Mouse (Mus musculus) myocyte (in vitro differentiated cells): ENCODE measurements around the gene Ppp3ca. TPM values are rescaled to one million over a fixed set of nuclear protein-coding genes. Genes with fewer than 3 reads are reported as not detected.
"Not testable (repeated sequence)": the region's sequence is repeated elsewhere in the genome, so short reads cannot be mapped to it uniquely, and the experiment has no call there.

Experiments
- H3K27me3 ChIP-seq: one replicate; pipeline ENCODE4 v1.6.1; 2011; ENCODE audit not compliant: control insufficient read depth, insufficient read depth, insufficient read length
- H3K36me3 ChIP-seq: one replicate; pipeline ENCODE4 v1.6.1; 2011; ENCODE audit not compliant: control insufficient read depth, insufficient read depth
- H3K4me2 ChIP-seq: one replicate; pipeline ENCODE4 v1.6.1; 2011; ENCODE audit warnings: low read depth, control low read depth
- H3K4me3 ChIP-seq: one replicate; pipeline ENCODE4 v1.5.1; 2011; ENCODE audit warnings: mild to moderate bottlenecking, control low read depth, moderate library complexity
- H3K79me2 ChIP-seq: one replicate; pipeline ENCODE4 v1.6.1; 2011; ENCODE audit not compliant: control insufficient read depth, insufficient read depth
- H3ac ChIP-seq: one replicate; pipeline ENCODE4 v1.6.1; 2011; ENCODE audit not compliant: control insufficient read depth, insufficient read length
- CEBPB ChIP-seq: IDR thresholded peaks from 2 replicates; pipeline ENCODE4 v1.6.1; 2011; ENCODE audit warnings: mild to moderate bottlenecking, moderate library complexity; ENCODE audit not compliant: poor library complexity, insufficient read depth, severe bottlenecking
- E2F4 ChIP-seq: IDR thresholded peaks from one replicate; pipeline ENCODE4 v1.6.1; 2011; ENCODE audit warnings: mild to moderate bottlenecking, control low read depth, moderate library complexity; ENCODE audit not compliant: insufficient read depth
- MAX ChIP-seq: IDR thresholded peaks from one replicate; pipeline ENCODE4 v1.6.1; 2011; ENCODE audit warnings: low read depth, mild to moderate bottlenecking, control low read depth
- MYOD1 ChIP-seq, 3 experiments: IDR thresholded peaks; one replicate each; pipeline ENCODE4 v1.6.1; 2011; ENCODE audit warnings: control low read depth in 2 of 3, low read depth in 2 of 3, mild to moderate bottlenecking in 2 of 3, moderate library complexity in 1 of 3; ENCODE audit not compliant: insufficient read length in 2 of 3, control insufficient read depth in 1 of 3
- MYOG ChIP-seq, 3 experiments: IDR thresholded peaks; one replicate each; pipeline ENCODE4 v1.6.1; 2011; ENCODE audit warnings: control low read depth in 2 of 3, low read depth in 2 of 3, mild to moderate bottlenecking in 2 of 3; ENCODE audit not compliant: insufficient read length in 2 of 3, control insufficient read depth in 1 of 3, insufficient read depth in 1 of 3
- POLR2A ChIP-seq: IDR thresholded peaks from one replicate; pipeline ENCODE4 v1.6.1; 2011; ENCODE audit warnings: low read depth, mild to moderate bottlenecking, control low read depth, moderate library complexity; ENCODE audit not compliant: insufficient read length
- POLR2AphosphoS2 ChIP-seq: IDR thresholded peaks from one replicate; pipeline ENCODE4 v1.6.1; 2011; ENCODE audit warnings: low read depth, control low read depth; ENCODE audit not compliant: insufficient read length
- REST ChIP-seq: IDR thresholded peaks from one replicate; pipeline ENCODE4 v1.6.1; 2011; ENCODE audit warnings: mild to moderate bottlenecking, control low read depth, moderate library complexity; ENCODE audit not compliant: insufficient read depth, insufficient read length
- SRF ChIP-seq: IDR thresholded peaks from one replicate; pipeline ENCODE4 v1.6.1; 2011; ENCODE audit warnings: low read depth; ENCODE audit not compliant: control insufficient read depth, insufficient read length
- TCF12 ChIP-seq: IDR thresholded peaks from one replicate; pipeline ENCODE4 v1.6.1; 2011; ENCODE audit warnings: mild to moderate bottlenecking, control low read depth; ENCODE audit not compliant: poor library complexity, insufficient read depth, severe bottlenecking
- TCF3 ChIP-seq: IDR thresholded peaks from one replicate; pipeline ENCODE4 v1.6.1; 2011; ENCODE audit warnings: low read depth, control low read depth; ENCODE audit not compliant: insufficient read length
- USF1 ChIP-seq: IDR thresholded peaks from one replicate; pipeline ENCODE4 v1.6.1; 2011; ENCODE audit warnings: low read depth, mild to moderate bottlenecking, control low read depth, moderate library complexity
- polyA plus RNA-seq: library from polyadenylated mRNA; unstranded; fragments of >200 nt; fragmentation: generic; extraction: Trizol; gene quantifications from one replicate; pipeline ENCODE4 v1.2.1, GENCODE M21; 2012; ENCODE audit warnings: missing spikeins

The Ppp3ca gene
- polyA plus RNA-seq, 1 experiment = 34.0 TPM

DNA sequence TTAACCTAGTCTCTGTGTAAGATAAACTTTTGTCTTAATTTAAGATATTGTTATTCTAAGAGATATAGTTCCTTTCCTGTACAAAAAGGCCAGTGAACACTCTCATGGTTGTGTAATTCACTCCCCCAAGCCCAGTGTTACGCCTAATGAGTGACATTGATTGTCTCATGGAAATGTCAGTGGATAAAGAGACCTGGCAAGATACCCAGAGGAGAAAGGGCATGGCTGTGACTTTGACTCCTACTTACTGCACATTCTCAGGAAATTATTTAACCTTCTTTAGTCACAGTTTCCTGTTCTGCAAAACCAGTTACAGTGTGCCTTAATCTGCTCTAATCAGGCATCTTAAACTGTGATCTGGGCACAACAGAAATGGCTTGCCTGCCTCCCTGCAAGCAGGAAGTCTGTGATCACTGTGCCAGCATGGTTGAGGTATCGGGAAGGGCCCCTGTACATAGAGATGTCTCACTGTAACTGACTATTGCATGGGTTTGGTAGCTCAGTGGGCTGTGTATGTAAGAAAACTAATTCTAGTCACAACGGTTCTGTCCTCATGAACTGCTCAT is 27.8 kb downstream of the Ppp3ca start:
- H3K4me2 ChIP-seq = no peak overlapping the region
- TF ChIP-seq TCF3 (no peak), POLR2AphosphoS2 (no peak), CEBPB (no peak), POLR2A (no peak), MAX (no peak), USF1 (no peak), MYOD1 (IDR thresholded peaks at IDR 0.05; ENCODE audit: control insufficient read depth in 1 of 3, insufficient read length in 2 of 3, low read depth in 2 of 3) (no peak), TCF12 (no peak), MYOG (IDR thresholded peaks at IDR 0.05; ENCODE audit: control insufficient read depth in 1 of 3, insufficient read depth in 1 of 3, insufficient read length in 2 of 3, low read depth in 2 of 3) (no peak), E2F4 (no peak), REST (no peak), SRF (no peak)
- no peak overlapping the region for H3K4me3 ChIP-seq
- no peak overlapping the region for H3ac ChIP-seq
- no peaks in the 10 kb centered on the region for H3K27me3 ChIP-seq
- peaks cover 55% of the 10 kb centered on the region for H3K79me2 ChIP-seq
- no peaks in the 10 kb centered on the region for H3K36me3 ChIP-seq

DNA sequence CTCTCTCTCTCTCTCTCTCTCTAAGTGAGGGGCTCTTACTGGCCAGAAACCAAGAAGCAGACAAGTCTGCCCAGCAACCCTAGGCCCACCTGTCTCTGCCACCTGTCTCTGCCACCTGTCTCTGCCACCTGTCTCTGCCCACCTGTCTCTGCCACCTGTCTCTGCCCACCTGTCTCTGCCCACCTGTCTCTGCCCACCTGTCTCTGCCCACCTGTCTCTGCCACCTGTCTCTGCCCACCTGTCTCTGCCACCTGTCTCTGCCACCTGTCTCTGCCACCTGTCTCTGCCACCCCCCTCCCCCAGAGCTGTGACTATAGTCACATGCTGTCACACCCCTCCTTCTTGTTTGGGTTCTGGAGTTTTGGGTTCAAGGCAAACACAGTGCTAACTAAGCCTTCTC is 29.8 kb downstream of the Ppp3ca start:
- TF ChIP-seq MYOD1 (IDR thresholded peaks at IDR 0.05; ENCODE audit: control insufficient read depth in 1 of 3, insufficient read length in 2 of 3, low read depth in 2 of 3) = peak in 2 of 3 experiments; percentile 50 to 66
- peak; percentile 51 for TF ChIP-seq TCF3
- TF ChIP-seq TCF12 = peak; percentile 49
- TF ChIP-seq MYOG (IDR thresholded peaks at IDR 0.05; ENCODE audit: control insufficient read depth in 1 of 3, insufficient read depth in 1 of 3, insufficient read length in 2 of 3, low read depth in 2 of 3) = peak in 2 of 3 experiments; percentile 75 to 78

DNA sequence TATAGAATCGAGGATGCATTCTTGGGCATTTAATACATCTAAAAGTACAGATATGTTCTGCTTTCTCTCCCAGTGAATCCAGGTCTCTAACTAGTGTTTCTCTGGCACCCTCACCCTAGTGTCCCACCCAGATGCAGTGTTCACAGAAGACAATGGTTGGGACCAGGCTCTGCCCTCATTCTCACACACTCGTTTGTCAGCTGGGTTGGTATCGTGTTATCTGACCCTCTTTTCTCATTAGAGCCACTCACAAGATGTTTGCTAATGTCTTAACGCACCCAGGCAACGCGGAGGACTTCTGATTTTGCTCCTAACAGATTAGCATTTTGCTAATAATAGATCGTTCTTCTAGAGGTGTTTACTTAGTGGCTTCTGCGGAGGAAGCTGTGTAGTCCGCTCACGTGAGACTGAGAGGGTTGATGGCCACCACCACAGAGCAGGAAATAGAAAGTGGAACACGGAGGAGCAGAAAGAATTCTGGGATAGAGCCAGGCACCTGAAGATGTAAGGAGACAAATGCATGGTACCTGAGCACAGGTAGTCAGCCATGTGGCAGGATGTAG is 30.6 kb downstream of the Ppp3ca start:
- H3K4me3 ChIP-seq = no peak overlapping the region
- H3K27me3 ChIP-seq = no peaks in the 10 kb centered on the region
- H3K79me2 ChIP-seq = peaks cover 45% of the 10 kb centered on the region
- H3K36me3 ChIP-seq = no peaks in the 10 kb centered on the region
- TF ChIP-seq TCF3 = no peak
- no peak for TF ChIP-seq POLR2AphosphoS2
- no peak for TF ChIP-seq TCF12
- TF ChIP-seq SRF = no peak
- no peak for TF ChIP-seq E2F4
- TF ChIP-seq CEBPB = no peak
- no peak for TF ChIP-seq USF1
- no peak overlapping the region for H3ac ChIP-seq
- no peak overlapping the region for H3K4me2 ChIP-seq

More for the DNA sequence above, 29.8 kb downstream of the Ppp3ca start:
- H3K36me3 ChIP-seq, H3K4me2 ChIP-seq, H3K27me3 ChIP-seq, H3K4me3 ChIP-seq, H3ac ChIP-seq: not testable (repeated sequence)
- peaks cover 44% of the 10 kb centered on the region for H3K79me2 ChIP-seq

DNA sequence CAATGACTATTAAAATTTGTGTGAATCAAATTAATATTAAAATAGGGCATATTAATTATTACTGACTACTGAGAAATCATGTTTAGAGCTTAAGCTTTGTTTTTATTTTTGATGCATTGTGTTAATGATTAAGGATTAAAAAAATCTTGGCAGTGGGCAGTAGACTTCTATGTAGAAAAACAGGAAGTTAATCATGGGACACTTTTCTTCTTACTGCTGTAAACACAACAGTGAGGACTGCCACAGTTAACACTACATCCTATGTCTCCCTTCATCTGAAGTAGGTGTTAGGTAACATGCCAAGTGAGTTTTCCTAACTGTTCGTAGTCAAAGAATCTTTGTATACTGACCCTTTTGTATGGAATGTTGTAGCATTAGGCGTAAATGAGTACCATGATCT is 32.9 kb downstream of the Ppp3ca start:
- no peak overlapping the region for H3ac ChIP-seq
- peaks cover 53% of the 10 kb centered on the region for H3K79me2 ChIP-seq
- H3K27me3 ChIP-seq = no peaks in the 10 kb centered on the region
- H3K36me3 ChIP-seq = no peaks in the 10 kb centered on the region
- H3K4me2 ChIP-seq = no peak overlapping the region
- H3K4me3 ChIP-seq = no peak overlapping the region
- no peak for TF ChIP-seq REST
- no peak for TF ChIP-seq MAX
- no peak for TF ChIP-seq POLR2AphosphoS2
- TF ChIP-seq CEBPB = no peak
- TF ChIP-seq SRF = no peak
- TF ChIP-seq TCF3 = no peak
- no peak for TF ChIP-seq E2F4
- no peak for TF ChIP-seq MYOD1 (IDR thresholded peaks at IDR 0.05; ENCODE audit: control insufficient read depth in 1 of 3, insufficient read length in 2 of 3, low read depth in 2 of 3)
- TF ChIP-seq USF1 = no peak
- TF ChIP-seq MYOG (IDR thresholded peaks at IDR 0.05; ENCODE audit: control insufficient read depth in 1 of 3, insufficient read depth in 1 of 3, insufficient read length in 2 of 3, low read depth in 2 of 3) = no peak
- no peak for TF ChIP-seq TCF12
- no peak for TF ChIP-seq POLR2A
